Mouse (Mus musculus) cerebellum, adult 9-10 months (tissue): ENCODE data around the gene Ubxn7.
A peak's percentile ranks its signal among the peaks of the same experiment; 100 is the strongest.
"Not testable (repeated sequence)": the region's sequence is repeated elsewhere in the genome, so short reads cannot be mapped to it uniquely, and the experiment has no call there.

ENCODE experiments used
- DNase-seq: peaks from one replicate; pipeline ENCODE4 v3.0.0; 2022

Ubxn7 gene

GRCm38 (mm10) chr16:32332040-32332555, at the start of gene Ubxn7:
TSS of gene Ubxn7 (plus strand) at chr16:32332257.
- peak; percentile 98 for DNase-seq

GRCm38 (mm10) chr16:32282608-32283007, 49.4 kb upstream of the Ubxn7 start:
- no peak for DNase-seq

GRCm38 (mm10) chr16:32291821-32292220, 40.2 kb upstream of the Ubxn7 start:
- DNase-seq, result no peak

- DNase-seq, result not testable (repeated sequence)
Measured at GRCm38 (mm10) chr16:32299617-32300016, 32.4 kb upstream of the Ubxn7 start.

- DNase-seq, result no peak
Measured at GRCm38 (mm10) chr16:32303046-32303445, 29.0 kb upstream of the Ubxn7 start.

- no peak for DNase-seq
Measured at GRCm38 (mm10) chr16:32303886-32304285, 28.2 kb upstream of the Ubxn7 start.

- no peak for DNase-seq
Measured at GRCm38 (mm10) chr16:32311970-32312369, 20.1 kb upstream of the Ubxn7 start.

- no peak for DNase-seq
Measured at GRCm38 (mm10) chr16:32312386-32312785, 19.7 kb upstream of the Ubxn7 start.

- DNase-seq, result no peak
Measured at GRCm38 (mm10) chr16:32312859-32313258, 19.2 kb upstream of the Ubxn7 start.

GRCm38 (mm10) chr16:32316601-32317000, 15.5 kb upstream of the Ubxn7 start:
- DNase-seq, result no peak

- no peak for DNase-seq
Measured at GRCm38 (mm10) chr16:32323953-32324352, 8.1 kb upstream of the Ubxn7 start.

GRCm38 (mm10) chr16:32330876-32331670, 984 bp upstream of the Ubxn7 start:
- DNase-seq, result peak; percentile 40

GRCm38 (mm10) chr16:32332556-32333511, 777 bp downstream of the Ubxn7 start:
- no peak for DNase-seq

GRCm38 (mm10) chr16:32335146-32335545, 3.1 kb downstream of the Ubxn7 start:
- DNase-seq, result no peak

GRCm38 (mm10) chr16:32336026-32336780, 4.1 kb downstream of the Ubxn7 start:
- DNase-seq, result no peak

- DNase-seq, result no peak
Measured at GRCm38 (mm10) chr16:32337001-32337400, 4.9 kb downstream of the Ubxn7 start.

GRCm38 (mm10) chr16:32340451-32340850, 8.4 kb downstream of the Ubxn7 start:
- no peak for DNase-seq

- DNase-seq, result no peak
Measured at GRCm38 (mm10) chr16:32345521-32345920, 13.5 kb downstream of the Ubxn7 start.

GRCm38 (mm10) chr16:32350776-32351175, 18.7 kb downstream of the Ubxn7 start:
- DNase-seq, result peak; percentile 30

- no peak for DNase-seq
Measured at GRCm38 (mm10) chr16:32363530-32363929, 31.5 kb downstream of the Ubxn7 start.

GRCm38 (mm10) chr16:32371351-32371750, 39.3 kb downstream of the Ubxn7 start:
- DNase-seq, result peak; percentile 27

GRCm38 (mm10) chr16:32379575-32379974, 47.5 kb downstream of the Ubxn7 start:
- DNase-seq, result no peak

- DNase-seq, result no peak
Measured at GRCm38 (mm10) chr16:32382901-32383300, 50.8 kb downstream of the Ubxn7 start.
